Mouse (Mus musculus): ENCODE results near the gene Mxra7. TPM values are rescaled to one million over a fixed set of nuclear protein-coding genes. Genes with fewer than 3 reads are reported as not detected.
"Not testable (repeated sequence)": the region's sequence is repeated elsewhere in the genome, so short reads cannot be mapped to it uniquely, and the experiment has no call there.

Gene Mxra7
- polyA plus RNA-seq, 1 experiment from 2014 or later: 10.7 TPM

GRCm38 (mm10) chr11:116852291-116852890 is 24.5 kb upstream of the Mxra7 start, which contains the start of gene Mfsd11:
Mfsd11 (plus strand) TSS chr11:116852440.
- peak within 1 kb of the TSS; percentile 99 for H3K27ac ChIP-seq (replicated peaks)

GRCm38 (mm10) chr11:116851576-116852290 is 23.9 kb upstream of the Mxra7 start:
- peak overlapping the region; percentile 90 for H3K4me3 ChIP-seq
- H3K27me3 ChIP-seq: no peaks in the 10 kb centered on the region
- WGBS: 1% methylated on average over 29 of the region's 29 CpGs
- H3K9me3 ChIP-seq: no peaks in the 10 kb centered on the region
- H3K4me1 ChIP-seq: peaks cover 47% of the 10 kb centered on the region
- H3K27ac ChIP-seq (replicated peaks): peak overlapping the region; percentile 99
- H3K4me2 ChIP-seq (replicated peaks): peak overlapping the region; percentile 84
- H3K36me3 ChIP-seq: peaks cover 30% of the 10 kb centered on the region
- peak overlapping the region; percentile 84 for H3K9ac ChIP-seq (replicated peaks)
- no peak for ATAC-seq (replicated peaks)

More at GRCm38 (mm10) chr11:116852291-116852890, 24.5 kb upstream of the Mxra7 start, which contains the start of gene Mfsd11:
- WGBS: under 1% methylated on average over 84 of the region's 91 CpGs
- no peaks in the 10 kb centered on the region for H3K9me3 ChIP-seq
- peak within 1 kb of the TSS; percentile 90 for H3K4me3 ChIP-seq
- peaks cover 47% of the 10 kb centered on the region for H3K4me1 ChIP-seq
- peak within 1 kb of the TSS; percentile 84 for H3K4me2 ChIP-seq (replicated peaks)
- peaks cover 30% of the 10 kb centered on the region for H3K36me3 ChIP-seq
- ATAC-seq (replicated peaks): peak; percentile 62
- peak within 1 kb of the TSS; percentile 84 for H3K9ac ChIP-seq (replicated peaks)
- no peaks in the 10 kb centered on the region for H3K27me3 ChIP-seq

DNA sequence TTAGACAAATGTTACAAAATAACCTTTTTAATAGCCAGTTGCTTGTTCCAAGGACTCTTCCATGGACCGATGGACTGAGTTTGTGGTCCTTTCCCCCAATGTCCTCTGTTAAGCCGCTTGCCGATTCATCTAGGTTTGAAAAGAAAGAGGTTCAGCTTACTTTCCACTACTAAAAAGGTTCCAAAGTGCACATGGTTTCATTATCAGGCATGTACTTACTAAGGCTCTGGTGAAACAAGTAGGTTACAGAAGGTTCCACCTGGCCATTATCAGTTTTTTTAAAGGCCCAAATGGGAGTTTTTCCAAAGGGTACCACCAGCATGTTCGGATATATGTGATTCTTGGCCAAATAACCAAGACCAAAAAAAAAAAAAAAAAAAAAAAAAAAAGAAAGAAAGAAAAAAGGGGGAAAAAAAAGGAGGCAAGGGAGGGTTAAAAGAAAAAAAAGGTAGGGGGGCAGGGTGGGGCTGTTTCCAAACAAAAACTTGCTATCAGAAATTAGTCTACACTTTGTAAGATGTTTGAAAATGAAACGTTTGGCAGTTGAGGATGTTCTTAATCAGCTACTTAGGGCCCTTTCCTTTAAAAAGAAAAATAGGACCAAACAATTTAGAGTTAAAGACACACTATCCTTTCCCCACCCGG is 23.1 kb upstream of the Mxra7 start:
- Histone ChIP-seq H3K4me2 (replicated peaks) (peak overlapping the region; percentile 84), H3K9me3 (no peaks in the 10 kb centered on the region), H3K4me1 (peaks cover 52% of the 10 kb centered on the region), H3K27me3 (no peaks in the 10 kb centered on the region), H3K36me3 (peaks cover 30% of the 10 kb centered on the region), H3K9ac (replicated peaks) (peak overlapping the region; percentile 84), H3K4me3 (peak overlapping the region; percentile 90), H3K27ac (replicated peaks) (no peak overlapping the region)
- ATAC-seq (replicated peaks): no peak
- WGBS: 25% methylated on average over 6 of the region's 6 CpGs

DNA sequence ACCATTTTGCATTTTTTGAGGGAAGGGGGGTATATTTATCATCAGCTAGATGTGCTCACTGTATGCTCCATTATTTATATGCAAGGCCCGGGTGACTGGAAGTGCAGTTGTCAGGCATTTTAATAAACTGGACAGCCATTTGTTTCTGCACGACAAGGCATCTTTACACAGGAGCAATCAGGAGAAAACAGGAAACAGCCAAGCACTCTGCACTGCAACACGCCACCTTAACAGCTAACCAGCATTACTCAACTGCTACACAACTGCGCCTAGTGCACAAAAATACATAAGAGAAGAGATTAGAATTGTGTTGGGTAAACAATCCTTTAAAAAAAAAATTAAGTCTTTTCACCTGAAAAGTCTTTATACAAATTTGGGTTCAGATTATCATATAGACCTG is 22.2 kb upstream of the Mxra7 start:
- peak overlapping the region; percentile 84 for H3K4me2 ChIP-seq (replicated peaks)
- H3K27ac ChIP-seq (replicated peaks): no peak overlapping the region
- peaks cover 50% of the 10 kb centered on the region for H3K4me1 ChIP-seq
- H3K4me3 ChIP-seq: peak overlapping the region; percentile 90
- ATAC-seq (replicated peaks): no peak
- WGBS: 47% methylated on average over 4 of the region's 4 CpGs
- peaks cover 30% of the 10 kb centered on the region for H3K36me3 ChIP-seq
- no peaks in the 10 kb centered on the region for H3K9me3 ChIP-seq
- no peaks in the 10 kb centered on the region for H3K27me3 ChIP-seq
- H3K9ac ChIP-seq (replicated peaks): no peak overlapping the region

GRCm38 (mm10) chr11:116849587-116849986 is 21.7 kb upstream of the Mxra7 start:
- Histone ChIP-seq H3K36me3 (peaks cover 30% of the 10 kb centered on the region), H3K9ac (replicated peaks) (no peak overlapping the region), H3K27ac (replicated peaks) (no peak overlapping the region), H3K4me1 (peaks cover 49% of the 10 kb centered on the region), H3K27me3 (no peaks in the 10 kb centered on the region), H3K9me3 (no peaks in the 10 kb centered on the region), H3K4me3 (no peak overlapping the region), H3K4me2 (replicated peaks) (no peak overlapping the region)
- ATAC-seq (replicated peaks): no peak

DNA sequence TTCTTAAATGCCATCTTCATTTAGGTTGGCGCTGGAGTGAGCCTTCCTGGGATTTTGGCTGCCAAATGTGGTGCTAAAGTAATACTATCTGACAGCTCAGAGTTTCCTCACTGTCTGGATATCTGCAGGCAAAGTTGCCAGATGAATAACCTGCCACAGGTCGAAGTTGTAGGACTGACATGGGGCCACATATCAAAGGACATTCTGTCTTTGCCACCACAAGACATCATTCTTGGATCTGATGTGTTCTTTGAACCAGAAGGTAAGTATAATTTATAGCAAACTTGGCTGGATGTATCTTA is 21.0 kb upstream of the Mxra7 start:
- 73% methylated on average over 2 of the region's 2 CpGs for WGBS
- H3K4me2 ChIP-seq (replicated peaks); H3K27me3 ChIP-seq; H3K9ac ChIP-seq (replicated peaks); H3K9me3 ChIP-seq; H3K4me3 ChIP-seq; ATAC-seq (replicated peaks): not testable (repeated sequence)
- H3K27ac ChIP-seq (replicated peaks): 0 out of 2 replicates have a peak overlapping the region, but pooled peaks have one; percentile 3
- peaks cover 30% of the 10 kb centered on the region for H3K36me3 ChIP-seq
- peaks cover 49% of the 10 kb centered on the region for H3K4me1 ChIP-seq

DNA sequence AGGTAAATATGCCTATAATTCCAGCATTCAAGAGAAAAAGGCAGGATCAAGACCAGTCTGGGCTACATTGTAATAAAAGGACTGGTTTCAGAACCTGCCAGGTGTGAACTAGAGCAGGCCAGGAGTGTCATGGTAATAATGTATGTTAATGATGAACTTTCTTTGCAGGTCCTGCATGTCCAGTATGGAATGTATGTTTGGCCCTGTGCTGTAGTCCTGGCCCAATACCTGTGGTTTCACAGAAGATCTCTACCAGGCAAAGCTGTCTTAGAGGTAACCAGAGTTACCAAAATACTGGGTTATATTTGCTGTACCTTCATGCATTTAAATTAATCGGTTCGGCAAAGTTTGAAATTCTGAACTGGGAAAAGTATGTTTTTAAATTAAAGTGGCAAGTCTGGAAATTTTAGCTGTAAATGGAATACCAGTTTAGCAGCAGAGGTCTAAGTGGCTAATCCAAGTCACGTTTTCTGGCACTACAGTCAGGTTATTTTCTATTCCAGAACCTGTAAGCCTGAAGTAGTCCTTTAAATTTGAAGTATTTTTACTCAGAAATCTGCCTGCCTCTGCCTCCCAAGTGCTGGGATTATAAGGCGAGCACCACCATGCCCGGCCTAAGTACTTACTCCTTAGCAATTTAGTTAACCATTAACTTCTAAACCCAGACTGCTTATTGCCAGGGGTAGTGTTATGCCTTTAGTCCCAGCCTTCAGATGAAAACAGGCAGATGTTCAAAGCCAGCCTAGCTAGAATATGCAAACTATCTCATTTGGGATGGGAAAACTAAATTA is 20.4 kb upstream of the Mxra7 start:
- H3K9me3 ChIP-seq: no peaks in the 10 kb centered on the region
- H3K4me3 ChIP-seq: no peak overlapping the region
- no peaks in the 10 kb centered on the region for H3K27me3 ChIP-seq
- H3K36me3 ChIP-seq: peaks cover 30% of the 10 kb centered on the region
- 89% methylated on average over 5 of the region's 5 CpGs for WGBS
- no peak overlapping the region for H3K9ac ChIP-seq (replicated peaks)
- ATAC-seq (replicated peaks): no peak
- H3K27ac ChIP-seq (replicated peaks): 0 out of 2 replicates have a peak overlapping the region, but pooled peaks have one; percentile 3
- peaks cover 51% of the 10 kb centered on the region for H3K4me1 ChIP-seq
- no peak overlapping the region for H3K4me2 ChIP-seq (replicated peaks)

DNA sequence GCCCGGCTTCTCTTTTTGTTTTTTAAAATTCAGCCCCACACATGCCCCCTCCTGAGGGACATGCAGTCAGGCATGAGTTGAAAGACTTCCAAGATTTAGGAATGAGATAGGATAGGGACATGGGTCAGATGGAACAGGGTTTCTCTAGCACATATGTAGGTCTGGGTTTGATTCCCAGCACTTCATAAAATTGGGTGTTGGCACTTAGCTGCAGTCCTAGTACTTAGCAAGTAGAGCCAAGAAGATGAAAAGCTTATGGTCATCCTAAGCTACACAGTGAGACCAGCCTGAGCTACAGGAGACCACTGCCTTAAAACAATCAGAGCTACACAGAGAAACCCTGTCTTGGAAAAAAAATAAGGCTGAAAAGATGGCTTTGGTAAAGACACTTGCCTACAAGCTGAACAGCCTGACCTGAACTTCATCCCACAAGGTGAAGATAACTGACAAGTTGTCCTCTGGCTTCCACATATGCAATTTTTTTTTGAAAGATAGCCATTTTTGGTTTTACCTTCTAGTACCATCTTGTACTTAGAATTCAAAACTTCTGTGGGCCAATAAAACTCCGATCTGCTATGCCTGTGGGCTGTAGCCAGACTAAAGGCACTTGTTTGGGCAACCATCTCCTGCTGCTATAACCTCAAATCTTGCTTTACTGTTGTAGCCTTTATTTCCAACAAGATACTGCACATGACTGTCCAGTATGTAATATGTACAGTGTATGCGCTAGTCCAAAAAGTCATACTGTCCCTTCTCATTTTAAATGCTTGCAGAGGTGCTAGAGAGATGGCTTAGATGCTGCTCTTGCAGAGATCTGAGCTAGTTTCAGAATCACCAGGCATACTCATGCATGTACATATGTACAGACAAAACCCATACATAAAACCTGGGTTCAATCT is 19.6 kb upstream of the Mxra7 start:
- peaks cover 52% of the 10 kb centered on the region for H3K4me1 ChIP-seq
- no peak overlapping the region for H3K4me2 ChIP-seq (replicated peaks)
- H3K27ac ChIP-seq (replicated peaks): no peak overlapping the region
- no peaks in the 10 kb centered on the region for H3K27me3 ChIP-seq
- H3K9ac ChIP-seq (replicated peaks): no peak overlapping the region
- no peaks in the 10 kb centered on the region for H3K9me3 ChIP-seq
- peaks cover 30% of the 10 kb centered on the region for H3K36me3 ChIP-seq
- WGBS: 86% methylated on average over 3 of the region's 3 CpGs
- no peak overlapping the region for H3K4me3 ChIP-seq
- ATAC-seq (replicated peaks): no peak

DNA sequence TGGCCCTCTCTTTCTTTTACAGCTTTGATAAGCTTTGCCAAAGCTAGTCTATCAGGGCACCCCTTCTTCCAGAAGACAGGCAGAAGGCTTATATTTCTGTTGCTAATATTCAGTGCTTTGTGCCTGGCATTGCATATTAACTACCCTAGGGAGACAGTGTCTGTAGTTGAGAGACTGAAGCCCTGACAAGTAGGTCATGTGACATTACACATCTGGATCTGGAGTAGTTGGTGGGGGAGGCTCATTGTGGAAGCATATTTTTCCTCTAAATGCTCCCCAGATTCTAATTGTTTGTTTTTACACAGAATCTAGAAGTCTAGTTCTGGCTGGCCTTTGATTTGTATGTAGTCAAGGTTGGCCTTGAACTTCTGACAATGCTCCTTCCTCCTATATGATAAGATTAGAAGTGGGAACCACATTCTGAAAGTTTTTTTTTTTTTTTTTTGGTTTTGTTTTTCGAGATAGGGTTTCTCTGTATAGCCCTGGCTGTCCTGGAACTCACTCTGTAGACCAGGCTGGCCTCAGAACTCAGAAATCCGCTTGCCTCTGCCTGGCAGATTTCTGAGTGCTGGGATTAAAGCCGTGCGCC is 18.8 kb upstream of the Mxra7 start:
- no peak overlapping the region for H3K4me3 ChIP-seq
- no peak for ATAC-seq (replicated peaks)
- WGBS: 70% methylated on average over 4 of the region's 4 CpGs
- peaks cover 30% of the 10 kb centered on the region for H3K36me3 ChIP-seq
- H3K9ac ChIP-seq (replicated peaks): no peak overlapping the region
- no peaks in the 10 kb centered on the region for H3K27me3 ChIP-seq
- peak overlapping the region; percentile 32; the same call in 1 of the 2 replicates for H3K27ac ChIP-seq (replicated peaks)
- no peaks in the 10 kb centered on the region for H3K9me3 ChIP-seq
- no peak overlapping the region for H3K4me2 ChIP-seq (replicated peaks)
- peaks cover 59% of the 10 kb centered on the region for H3K4me1 ChIP-seq

- Histone ChIP-seq H3K4me3 (peak within 1 kb of the TSS; percentile 93), H3K4me2 (replicated peaks) (peak within 1 kb of the TSS; percentile 79), H3K27ac (replicated peaks) (peak within 1 kb of the TSS; percentile 96), H3K36me3 (peaks cover 35% of the 10 kb centered on the region), H3K4me1 (peaks cover 59% of the 10 kb centered on the region), H3K9me3 (no peaks in the 10 kb centered on the region), H3K27me3 (no peaks in the 10 kb centered on the region), H3K9ac (replicated peaks) (peak within 1 kb of the TSS; percentile 87)
- under 1% methylated on average over 72 of the region's 72 CpGs for WGBS
- peak; percentile 97 for ATAC-seq (replicated peaks)
These were observed 15.7 kb upstream of the Mxra7 start, which contains the start of the genes Mettl23 and Jmjd6 for GRCm38 (mm10) chr11:116843261-116844233. Mettl23 (plus strand) TSS chr11:116843278. Jmjd6 (minus strand) TSS chr11:116843449.
